Mouse (Mus musculus) stomach, embryonic 16.5 days (tissue): ENCODE measurements around the gene Pspc1. TPM values are rescaled to one million over a fixed set of nuclear protein-coding genes. Genes with fewer than 3 reads are reported as not detected.

ENCODE experiments used
- ATAC-seq: fragments of 200-750 bp; cut with Nextera tagmentation; 2 replicates; pipeline ENCODE4 v1.8.0; 2017; ENCODE audit warnings: moderate number of reproducible peaks, moderate TSS enrichment; ENCODE audit not compliant: insufficient read depth, low FRiP score
- H3K27ac ChIP-seq: fragments of 300-500 bp; sonication (generic); 2 replicates; pipeline ENCODE4 v1.5.1; 2014; ENCODE audit warnings: low read length
- H3K27me3 ChIP-seq: fragments of 300-500 bp; sonication (generic); 2 replicates; pipeline ENCODE4 v1.6.1; 2014; ENCODE audit warnings: low read length, control low read depth, mixed read lengths; ENCODE audit not compliant: control insufficient read depth, insufficient read depth
- H3K36me3 ChIP-seq: fragments of 300-500 bp; sonication (generic); 2 replicates; pipeline ENCODE4 v1.6.1; 2014; ENCODE audit warnings: low read length; ENCODE audit not compliant: control insufficient read depth, insufficient read depth
- H3K4me1 ChIP-seq: fragments of 300-500 bp; sonication (generic); 2 replicates; pipeline ENCODE4 v1.6.1; 2014; ENCODE audit warnings: low read length, control low read depth, mixed read lengths; ENCODE audit not compliant: control insufficient read depth, insufficient read depth
- H3K4me2 ChIP-seq: fragments of 300-500 bp; sonication (generic); 2 replicates; pipeline ENCODE4 v1.6.1; 2014; ENCODE audit warnings: low read depth, low read length, mixed read lengths
- H3K4me3 ChIP-seq: fragments of 300-500 bp; sonication (generic); replicated peaks from 2 replicates; pipeline ENCODE4 v1.5.1; 2014; ENCODE audit warnings: mild to moderate bottlenecking, low read length
- H3K9ac ChIP-seq: fragments of 300-500 bp; sonication (generic); 2 replicates; pipeline ENCODE4 v1.6.1; 2014; ENCODE audit warnings: low read length
- H3K9me3 ChIP-seq: fragments of 300-500 bp; sonication (generic); replicated peaks from 2 replicates; pipeline ENCODE4 v1.6.1; 2016; ENCODE audit warnings: low read length, control low read depth; ENCODE audit not compliant: control insufficient read depth
- WGBS: fragments of 180-500 bp; shearing (Covaris S2); extraction: QIAGEN DNeasy Blood & Tissue Kit; methylation state at CpG from one replicate; pipeline ENCODE4 v1.1.7; 2014; 5-methylcytosine and 5-hydroxymethylcytosine counted together
- polyA plus RNA-seq: library from polyadenylated mRNA; unstranded; fragments of >200 nt; fragmentation: Nextera tagmentation; extraction: Ambion mirVana; gene quantifications from 2 replicates; pipeline ENCODE4 v1.2.1, GENCODE M21; 2015

Pspc1 gene
- polyA plus RNA-seq, 1 experiment from 2014 or later, result 21.5 TPM

GRCm38 (mm10) chr14:56740175-56740574 lies 37.9 kb downstream of the Pspc1 start:
- Histone ChIP-seq H3K27ac (no peak overlapping the region), H3K27me3 (no peaks in the 10 kb centered on the region), H3K9ac (no peak overlapping the region), H3K4me1 (no peaks in the 10 kb centered on the region), H3K36me3 (no peaks in the 10 kb centered on the region; the same call in 1 of the 2 replicates), H3K9me3 (no peaks in the 10 kb centered on the region), H3K4me2 (no peak overlapping the region), H3K4me3 (no peak overlapping the region)
- WGBS, result 93% methylated on average over 1 of the region's 1 CpGs
- ATAC-seq, result no peak

- Histone ChIP-seq H3K4me1 (no peaks in the 10 kb centered on the region), H3K4me2 (no peak overlapping the region), H3K9me3 (no peaks in the 10 kb centered on the region), H3K27me3 (no peaks in the 10 kb centered on the region), H3K9ac (no peak overlapping the region), H3K36me3 (peaks cover 5% of the 10 kb centered on the region; the same call in 1 of the 2 replicates), H3K4me3 (no peak overlapping the region), H3K27ac (no peak overlapping the region)
- no peak for ATAC-seq
- WGBS, result 65% methylated on average over 1 of the region's 1 CpGs
Observed at GRCm38 (mm10) chr14:56726493-56726892, 51.6 kb downstream of the Pspc1 start.

- Histone ChIP-seq H3K4me1 (no peaks in the 10 kb centered on the region), H3K36me3 (no peaks in the 10 kb centered on the region), H3K4me2 (no peak overlapping the region), H3K9ac (no peak overlapping the region), H3K4me3 (no peak overlapping the region), H3K27ac (no peak overlapping the region), H3K9me3 (no peaks in the 10 kb centered on the region), H3K27me3 (no peaks in the 10 kb centered on the region)
- no peak for ATAC-seq
- 63% methylated on average over 4 of the region's 4 CpGs for WGBS
Observed at GRCm38 (mm10) chr14:56705687-56706086, 72.4 kb downstream of the Pspc1 start.

- Histone ChIP-seq H3K4me1 (no peaks in the 10 kb centered on the region), H3K4me3 (no peak overlapping the region), H3K27me3 (no peaks in the 10 kb centered on the region), H3K36me3 (peaks cover 9% of the 10 kb centered on the region; the same call in 1 of the 2 replicates), H3K27ac (no peak overlapping the region), H3K4me2 (no peak overlapping the region), H3K9ac (no peak overlapping the region), H3K9me3 (no peaks in the 10 kb centered on the region)
- WGBS, result 91% methylated on average over 4 of the region's 4 CpGs
- no peak for ATAC-seq
Observed at GRCm38 (mm10) chr14:56702644-56703043, 75.5 kb downstream of the Pspc1 start.

GRCm38 (mm10) chr14:56697836-56698235 lies 80.3 kb downstream of the Pspc1 start:
- H3K4me2 ChIP-seq, result no peak overlapping the region
- H3K4me3 ChIP-seq, result no peak overlapping the region
- H3K9ac ChIP-seq, result no peak overlapping the region
- no peak; the same call in 1 of the 2 replicates for ATAC-seq
- 75% methylated on average over 5 of the region's 5 CpGs for WGBS
- H3K9me3 ChIP-seq, result no peaks in the 10 kb centered on the region
- no peaks in the 10 kb centered on the region for H3K4me1 ChIP-seq
- H3K27me3 ChIP-seq, result no peaks in the 10 kb centered on the region
- H3K36me3 ChIP-seq, result peaks cover 23% of the 10 kb centered on the region
- H3K27ac ChIP-seq, result no peak overlapping the region

GRCm38 (mm10) chr14:56695495-56695894 lies 82.6 kb downstream of the Pspc1 start:
- H3K4me1 ChIP-seq, result no peaks in the 10 kb centered on the region
- ATAC-seq, result no peak
- no peak overlapping the region for H3K4me2 ChIP-seq
- WGBS, result 78% methylated on average over 3 of the region's 3 CpGs
- H3K9ac ChIP-seq, result no peak overlapping the region
- H3K27ac ChIP-seq, result no peak overlapping the region
- peaks cover 31% of the 10 kb centered on the region for H3K36me3 ChIP-seq
- H3K9me3 ChIP-seq, result no peaks in the 10 kb centered on the region
- H3K4me3 ChIP-seq, result no peak overlapping the region
- no peaks in the 10 kb centered on the region for H3K27me3 ChIP-seq

- no peak overlapping the region for H3K4me2 ChIP-seq
- no peaks in the 10 kb centered on the region for H3K4me1 ChIP-seq
- no peak for ATAC-seq
- H3K36me3 ChIP-seq, result peaks cover 30% of the 10 kb centered on the region; the same call in 1 of the 2 replicates
- H3K9ac ChIP-seq, result no peak overlapping the region
- WGBS, result 79% methylated on average over 1 of the region's 1 CpGs
- H3K9me3 ChIP-seq, result no peaks in the 10 kb centered on the region
- no peak overlapping the region for H3K4me3 ChIP-seq
- no peaks in the 10 kb centered on the region for H3K27me3 ChIP-seq
- H3K27ac ChIP-seq, result no peak overlapping the region
Observed at GRCm38 (mm10) chr14:56689766-56690165, 88.3 kb downstream of the Pspc1 start.

- WGBS, result 80% methylated on average over 1 of the region's 1 CpGs
- Histone ChIP-seq H3K27me3 (no peaks in the 10 kb centered on the region), H3K9ac (no peak overlapping the region), H3K4me3 (no peak overlapping the region), H3K9me3 (no peaks in the 10 kb centered on the region), H3K36me3 (peaks cover 30% of the 10 kb centered on the region; the same call in 1 of the 2 replicates), H3K4me2 (no peak overlapping the region), H3K4me1 (no peaks in the 10 kb centered on the region), H3K27ac (no peak overlapping the region)
- no peak for ATAC-seq
Observed at GRCm38 (mm10) chr14:56689116-56689515, 89.0 kb downstream of the Pspc1 start.

GRCm38 (mm10) chr14:56685426-56685825 lies 92.7 kb downstream of the Pspc1 start:
- Histone ChIP-seq H3K4me3 (no peak overlapping the region), H3K27ac (no peak overlapping the region), H3K27me3 (no peaks in the 10 kb centered on the region), H3K9ac (no peak overlapping the region), H3K36me3 (peaks cover 17% of the 10 kb centered on the region; the same call in 1 of the 2 replicates), H3K4me2 (no peak overlapping the region), H3K4me1 (no peaks in the 10 kb centered on the region), H3K9me3 (no peaks in the 10 kb centered on the region)
- WGBS, result 20% methylated on average over 1 of the region's 1 CpGs
- ATAC-seq, result no peak
